Mouse (Mus musculus) midbrain, embryonic 16.5 days (tissue): ENCODE measurements at regions not wholly inside any gene's neighbourhood (a gene's known extent, or its start where the extent isn't known, plus 50 kb on each side); places are given as distances from the start of the nearest gene placed in this dataset.

Experiments used
- ATAC-seq: fragments of 200-750 bp; cut with Nextera tagmentation; 2 replicates; pipeline ENCODE4 v1.8.0; 2017; ENCODE audit warnings: moderate TSS enrichment
- H3K27ac ChIP-seq: fragments of 300-500 bp; sonication (generic); 2 replicates; pipeline ENCODE4 v1.5.1; 2014; ENCODE audit warnings: mild to moderate bottlenecking, low read length, mixed read lengths
- H3K27me3 ChIP-seq: fragments of 300-500 bp; sonication (generic); 2 replicates; pipeline ENCODE4 v1.6.1; 2014; ENCODE audit warnings: low read depth, low read length, mixed read lengths; ENCODE audit not compliant: control insufficient read depth, insufficient read depth
- H3K36me3 ChIP-seq: fragments of 300-500 bp; sonication (generic); 2 replicates; pipeline ENCODE4 v1.6.1; 2014; ENCODE audit warnings: mild to moderate bottlenecking, low read length, moderate library complexity, mixed read lengths; ENCODE audit not compliant: control insufficient read depth, insufficient read depth
- H3K4me1 ChIP-seq: fragments of 300-500 bp; sonication (generic); 2 replicates; pipeline ENCODE4 v1.6.1; 2014; ENCODE audit warnings: mild to moderate bottlenecking, low read length, mixed read lengths; ENCODE audit not compliant: control insufficient read depth, insufficient read depth
- H3K4me2 ChIP-seq: fragments of 300-500 bp; sonication (generic); 2 replicates; pipeline ENCODE4 v1.6.1; 2014; ENCODE audit warnings: mild to moderate bottlenecking, low read length, mixed read lengths
- H3K4me3 ChIP-seq: fragments of 300-500 bp; sonication (generic); 2 replicates; pipeline ENCODE4 v1.5.1; 2014; ENCODE audit warnings: low read depth, mild to moderate bottlenecking, low read length, moderate library complexity, mixed read lengths
- H3K9ac ChIP-seq: fragments of 300-500 bp; sonication (generic); 2 replicates; pipeline ENCODE4 v1.6.1; 2014; ENCODE audit warnings: low read depth, low read length, mixed read lengths
- H3K9me3 ChIP-seq: fragments of 300-500 bp; sonication (generic); replicated peaks from 2 replicates; pipeline ENCODE4 v1.6.1; 2014; ENCODE audit warnings: mild to moderate bottlenecking, low read length, mixed read lengths; ENCODE audit not compliant: control insufficient read depth, poor library complexity, severe bottlenecking
- WGBS: fragments of 180-500 bp; shearing (Covaris S2); extraction: QIAGEN DNeasy Blood & Tissue Kit; methylation state at CpG from one replicate; pipeline ENCODE4 v1.1.7; 2014; 5-methylcytosine and 5-hydroxymethylcytosine counted together

- ATAC-seq = no peak
- Histone ChIP-seq H3K36me3 (no peaks in the 10 kb centered on the region), H3K9ac (no peak overlapping the region), H3K9me3 (no peaks in the 10 kb centered on the region), H3K27ac (no peak overlapping the region), H3K4me1 (0 out of 2 replicates have a peak, but pooled peaks cover 2% of the 10 kb centered on the region), H3K27me3 (no peaks in the 10 kb centered on the region), H3K4me2 (no peak overlapping the region), H3K4me3 (no peak overlapping the region)
- WGBS = 75% methylated on average over 3 of the region's 3 CpGs
These were observed 85.8 kb upstream of the 1700021F07Rik start for GRCm38 (mm10) chr2:173436580-173436979.

- Histone ChIP-seq H3K4me3 (no peak overlapping the region), H3K9ac (no peak overlapping the region), H3K9me3 (no peaks in the 10 kb centered on the region), H3K4me1 (peaks cover 11% of the 10 kb centered on the region), H3K27ac (no peak overlapping the region), H3K36me3 (no peaks in the 10 kb centered on the region), H3K27me3 (no peaks in the 10 kb centered on the region), H3K4me2 (no peak overlapping the region)
- ATAC-seq = no peak
- 84% methylated on average over 9 of the region's 9 CpGs for WGBS
These were observed 83.4 kb upstream of the 1700021F07Rik start for GRCm38 (mm10) chr2:173439031-173439430.

- 70% methylated on average over 11 of the region's 11 CpGs for WGBS
- ATAC-seq = no peak
- no peak overlapping the region for H3K4me2 ChIP-seq
These were observed 80.3 kb upstream of the 1700021F07Rik start for GRCm38 (mm10) chr2:173442056-173442455.

GRCm38 (mm10) chr2:173443262-173443661 lies 79.1 kb upstream of the 1700021F07Rik start:
- Histone ChIP-seq H3K9me3 (no peaks in the 10 kb centered on the region), H3K4me3 (no peak overlapping the region), H3K9ac (no peak overlapping the region), H3K36me3 (no peaks in the 10 kb centered on the region), H3K27me3 (no peaks in the 10 kb centered on the region), H3K4me1 (peaks cover 9% of the 10 kb centered on the region), H3K4me2 (no peak overlapping the region), H3K27ac (no peak overlapping the region)
- 39% methylated on average over 10 of the region's 10 CpGs for WGBS
- no peak for ATAC-seq

More at GRCm38 (mm10) chr2:173442056-173442455, 80.3 kb upstream of the 1700021F07Rik start:
- H3K27me3 ChIP-seq = no peaks in the 10 kb centered on the region
- peaks cover 9% of the 10 kb centered on the region for H3K4me1 ChIP-seq
- no peak overlapping the region for H3K27ac ChIP-seq
- no peak overlapping the region for H3K9ac ChIP-seq
- no peak overlapping the region for H3K4me3 ChIP-seq
- H3K9me3 ChIP-seq = no peaks in the 10 kb centered on the region
- no peaks in the 10 kb centered on the region for H3K36me3 ChIP-seq

GRCm38 (mm10) chr2:173444386-173444785 lies 78.0 kb upstream of the 1700021F07Rik start:
- Histone ChIP-seq H3K4me1 (peaks cover 9% of the 10 kb centered on the region), H3K27me3 (no peaks in the 10 kb centered on the region), H3K4me3 (no peak overlapping the region), H3K9me3 (no peaks in the 10 kb centered on the region), H3K9ac (no peak overlapping the region), H3K4me2 (no peak overlapping the region), H3K27ac (no peak overlapping the region), H3K36me3 (no peaks in the 10 kb centered on the region)
- no peak for ATAC-seq
- 88% methylated on average over 9 of the region's 9 CpGs for WGBS

GRCm38 (mm10) chr2:173445039-173445438 lies 77.3 kb upstream of the 1700021F07Rik start:
- Histone ChIP-seq H3K9me3 (no peaks in the 10 kb centered on the region), H3K4me2 (no peak overlapping the region), H3K36me3 (no peaks in the 10 kb centered on the region), H3K4me3 (no peak overlapping the region), H3K27ac (no peak overlapping the region), H3K27me3 (no peaks in the 10 kb centered on the region), H3K9ac (no peak overlapping the region), H3K4me1 (peaks cover 9% of the 10 kb centered on the region)
- no peak; the same call in 1 of the 2 replicates for ATAC-seq
- WGBS = 70% methylated on average over 3 of the region's 3 CpGs

GRCm38 (mm10) chr2:173448546-173449187 lies 73.7 kb upstream of the 1700021F07Rik start:
- no peak for ATAC-seq
- H3K9me3 ChIP-seq = no peaks in the 10 kb centered on the region
- no peak overlapping the region for H3K9ac ChIP-seq
- no peak overlapping the region for H3K4me2 ChIP-seq
- H3K36me3 ChIP-seq = no peaks in the 10 kb centered on the region
- no peaks in the 10 kb centered on the region for H3K27me3 ChIP-seq
- 0 out of 2 replicates have a peak, but pooled peaks cover 1% of the 10 kb centered on the region for H3K4me1 ChIP-seq
- H3K27ac ChIP-seq = no peak overlapping the region
- no peak overlapping the region for H3K4me3 ChIP-seq
- 91% methylated on average over 11 of the region's 11 CpGs for WGBS

- Histone ChIP-seq H3K4me2 (no peak overlapping the region), H3K9ac (no peak overlapping the region), H3K4me1 (no peaks in the 10 kb centered on the region), H3K36me3 (no peaks in the 10 kb centered on the region), H3K9me3 (no peaks in the 10 kb centered on the region), H3K27ac (no peak overlapping the region), H3K4me3 (no peak overlapping the region), H3K27me3 (no peaks in the 10 kb centered on the region)
- WGBS = 72% methylated on average over 5 of the region's 5 CpGs
- no peak for ATAC-seq
These were observed 73.2 kb upstream of the 1700021F07Rik start for GRCm38 (mm10) chr2:173449198-173449597.

- no peak overlapping the region for H3K27ac ChIP-seq
- ATAC-seq = no peak
These were observed 70.3 kb upstream of the 1700021F07Rik start for GRCm38 (mm10) chr2:173451993-173452481.

More at GRCm38 (mm10) chr2:173451993-173452481, 70.3 kb upstream of the 1700021F07Rik start:
- Histone ChIP-seq H3K9me3 (0 out of 2 replicates have a peak, but pooled peaks cover 6% of the 10 kb centered on the region), H3K27me3 (no peaks in the 10 kb centered on the region), H3K4me2 (no peak overlapping the region), H3K4me3 (no peak overlapping the region), H3K9ac (no peak overlapping the region), H3K36me3 (no peaks in the 10 kb centered on the region), H3K4me1 (no peaks in the 10 kb centered on the region)
- 84% methylated on average over 15 of the region's 15 CpGs for WGBS
